Mouse (Mus musculus): ENCODE measurements around the gene B4galnt3.

- TF ChIP-seq CTCF (IDR thresholded peaks at IDR 0.05; ENCODE audit: low read depth, low read length) (no peak), POLR2A (IDR thresholded peaks at IDR 0.05; ENCODE audit: extremely low read depth, insufficient read depth, low read length) (no peak)
Observed at GRCm38 (mm10) chr6:120259481-120259880, 34.9 kb downstream of the B4galnt3 start.

Data from liver, adult 2 months (tissue).